Mouse (Mus musculus): ENCODE measurements around the gene Foxn4. TPM values are rescaled to one million over a fixed set of nuclear protein-coding genes. Genes with fewer than 3 reads are reported as not detected.

Foxn4 gene
- polyA plus RNA-seq, 1 experiment from 2014 or later, result not detected

DNA sequence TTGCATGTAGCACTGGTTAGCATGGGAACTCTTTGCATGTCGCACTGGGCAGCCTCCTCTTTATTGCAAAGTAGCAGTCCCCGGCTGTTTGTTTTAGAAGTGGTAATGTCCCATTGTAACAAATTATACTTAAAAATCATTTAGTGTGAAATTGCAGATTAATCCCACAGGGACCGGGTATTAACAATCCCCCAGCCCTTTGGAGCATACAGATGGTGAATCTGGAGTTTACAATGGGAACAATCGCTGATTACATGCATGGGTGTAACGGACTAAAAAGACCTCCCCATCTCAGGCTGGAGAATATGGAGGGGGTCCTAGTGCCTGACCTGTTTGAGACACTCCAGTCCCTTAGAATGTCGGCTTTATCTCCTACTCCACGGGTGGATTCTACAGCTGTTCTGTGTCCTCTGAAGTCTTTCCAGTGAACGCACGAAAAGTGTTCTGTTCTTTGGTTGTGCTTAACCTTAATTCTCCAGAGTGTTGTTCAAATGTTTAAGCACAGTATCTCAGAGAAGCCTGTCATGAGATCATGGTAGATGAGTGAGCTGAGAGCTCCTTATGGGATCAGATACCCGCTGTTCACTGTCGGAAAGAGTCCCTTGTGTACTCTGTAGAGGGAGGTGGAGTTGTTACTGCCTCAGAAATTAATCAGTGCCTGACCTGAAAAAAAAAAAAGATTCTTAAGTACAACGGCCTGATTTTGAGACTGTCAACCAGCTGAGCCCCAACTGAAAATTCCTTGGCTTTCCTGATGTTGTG lies 6.0 kb upstream of the Foxn4 start:
- in situ Hi-C loops (cut with MboI; ENCODE audit: low pct_unique_long_range_greater_than_20kb), result no loop called here
- POLR2A ChIA-PET, result interaction anchor here (0.6 kb wide), 1 partner anchor 23 kb away, joined by 3 read pairs; no protein-coding TSS in a partner anchor
- ATAC-seq, result no peak
- CTCF ChIA-PET, result no interaction called here
- DNase-seq (ENCODE audit: low read depth, low spot score), result no peak
- peaks cover 52% of the 10 kb centered on the region for H3K27me3 ChIP-seq
- TF ChIP-seq CTCF (IDR thresholded peaks at IDR 0.05), result no peak

DNA sequence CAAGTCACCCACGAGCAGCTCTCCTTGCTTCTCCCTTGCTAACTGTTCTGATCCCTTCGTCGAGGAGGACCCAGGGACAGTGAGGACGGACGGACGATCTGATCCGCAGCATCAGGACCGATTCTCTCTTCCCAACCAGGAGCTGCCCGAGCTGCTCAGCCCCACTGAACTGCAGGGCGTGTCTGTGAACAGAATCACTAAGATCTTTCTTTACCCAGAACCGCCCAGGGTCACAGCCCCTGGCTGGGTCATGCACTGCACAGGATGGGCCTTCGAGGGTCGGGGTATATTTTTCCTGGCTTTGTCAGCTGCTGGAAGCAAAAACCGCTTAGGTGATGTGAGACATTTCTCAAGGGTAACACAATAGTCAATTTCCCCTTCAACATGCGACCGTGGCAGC lies 2.4 kb upstream of the Foxn4 start:
- ChIA-PET POLR2A (no interaction called here), CTCF (no interaction called here)
- peaks cover 67% of the 10 kb centered on the region for H3K27me3 ChIP-seq
- no peak for DNase-seq (ENCODE audit: low read depth, low spot score)
- no peak for ATAC-seq
- in situ Hi-C loops (cut with MboI; ENCODE audit: low pct_unique_long_range_greater_than_20kb), result no loop called here
- no peak for TF ChIP-seq CTCF (IDR thresholded peaks at IDR 0.05)

DNA sequence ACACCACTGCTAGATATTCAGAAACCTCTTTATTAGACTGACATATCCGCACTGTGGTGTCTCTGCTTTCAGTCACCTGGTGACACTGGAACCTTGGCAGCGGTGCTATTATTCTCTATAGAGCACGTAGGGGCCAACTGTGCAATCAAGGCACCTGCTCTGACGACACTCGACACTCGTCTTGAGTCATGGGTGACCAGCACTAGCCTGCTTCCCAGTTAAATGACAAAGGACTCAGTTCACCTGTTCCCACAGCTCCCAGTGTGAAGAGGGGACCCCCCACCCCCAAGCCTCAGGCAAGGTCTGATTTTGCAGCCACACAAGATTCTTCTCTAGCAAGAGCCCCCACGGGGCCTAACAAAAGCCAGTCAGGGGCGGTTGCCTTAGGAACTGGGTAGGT lies 1.7 kb upstream of the Foxn4 start:
- no peak for TF ChIP-seq CTCF (IDR thresholded peaks at IDR 0.05)
- no peak for ATAC-seq
- in situ Hi-C loops (cut with MboI; ENCODE audit: low pct_unique_long_range_greater_than_20kb), result no loop called here
- H3K27me3 ChIP-seq, result peaks cover 63% of the 10 kb centered on the region
- ChIA-PET POLR2A (no interaction called here), CTCF (no interaction called here)
- DNase-seq (ENCODE audit: low read depth, low spot score), result no peak

DNA sequence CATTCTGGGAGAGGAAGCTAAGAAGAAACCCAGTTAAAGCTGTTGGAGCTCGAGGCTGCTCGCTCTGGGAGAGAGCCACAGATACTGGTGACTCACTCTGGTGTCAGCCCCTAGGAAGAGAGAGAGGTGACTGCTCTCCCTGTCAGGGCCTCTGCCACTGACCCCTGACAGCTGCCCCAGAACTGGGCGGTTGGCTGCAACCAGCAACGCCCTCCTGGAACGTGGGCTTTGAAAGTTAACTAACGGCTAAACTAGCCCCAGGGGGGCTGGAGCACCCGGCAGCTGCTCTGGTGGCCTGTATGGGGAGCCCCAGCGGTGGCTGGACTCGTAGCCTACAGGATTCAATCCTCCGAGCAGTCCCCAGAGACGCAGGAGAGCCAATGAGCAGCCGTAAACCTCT lies 3.6 kb downstream of the Foxn4 start:
- peaks cover 34% of the 10 kb centered on the region for H3K27me3 ChIP-seq
- in situ Hi-C loops (cut with MboI; ENCODE audit: low pct_unique_long_range_greater_than_20kb), result no loop called here
- DNase-seq (ENCODE audit: low read depth, low spot score) (peak; percentile 10), ATAC-seq (peak; percentile 55)
- POLR2A ChIA-PET, result interaction anchor here (0.7 kb wide), 1 partner anchor 151 kb away, joined by 3 read pairs; no protein-coding TSS in a partner anchor
- no peak for TF ChIP-seq CTCF (IDR thresholded peaks at IDR 0.05)
- CTCF ChIA-PET, result interaction anchor here (0.9 kb wide), 1 partner anchor 39 kb away, joined by 3 read pairs; no protein-coding TSS in a partner anchor

DNA sequence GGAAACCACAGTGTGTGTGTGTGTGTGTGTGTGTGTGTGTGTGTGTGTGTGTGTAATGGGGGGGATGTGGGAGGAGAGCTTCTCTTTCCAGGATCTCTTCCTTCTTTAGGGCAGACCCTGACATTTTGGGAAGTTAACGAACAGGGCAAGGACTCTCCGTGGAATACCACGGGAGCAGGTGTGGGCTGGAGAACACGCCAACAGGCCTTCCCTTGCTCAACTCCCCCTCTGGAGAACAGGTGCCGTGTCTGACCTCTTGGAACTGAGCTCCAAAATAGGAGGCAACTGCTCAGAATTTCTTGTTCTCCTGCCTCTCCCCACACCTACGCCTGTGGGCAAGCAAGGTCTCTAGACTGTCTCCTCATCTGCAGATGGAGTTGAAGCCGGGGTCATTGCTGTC lies 4.1 kb downstream of the Foxn4 start:
- H3K27me3 ChIP-seq, result peaks cover 32% of the 10 kb centered on the region
- no peak for DNase-seq (ENCODE audit: low read depth, low spot score)
- no peak for ATAC-seq
- ChIA-PET CTCF (interaction anchor here (0.9 kb wide), 1 partner anchor 39 kb away, joined by 3 read pairs; no protein-coding TSS in a partner anchor), POLR2A (interaction anchor here (0.6 to 0.7 kb wide), 2 partner anchors 151 to 163 kb away, joined by 3 read pairs; no protein-coding TSS in a partner anchor)
- no peak for TF ChIP-seq CTCF (IDR thresholded peaks at IDR 0.05)
- in situ Hi-C loops (cut with MboI; ENCODE audit: low pct_unique_long_range_greater_than_20kb), result no loop called here

DNA sequence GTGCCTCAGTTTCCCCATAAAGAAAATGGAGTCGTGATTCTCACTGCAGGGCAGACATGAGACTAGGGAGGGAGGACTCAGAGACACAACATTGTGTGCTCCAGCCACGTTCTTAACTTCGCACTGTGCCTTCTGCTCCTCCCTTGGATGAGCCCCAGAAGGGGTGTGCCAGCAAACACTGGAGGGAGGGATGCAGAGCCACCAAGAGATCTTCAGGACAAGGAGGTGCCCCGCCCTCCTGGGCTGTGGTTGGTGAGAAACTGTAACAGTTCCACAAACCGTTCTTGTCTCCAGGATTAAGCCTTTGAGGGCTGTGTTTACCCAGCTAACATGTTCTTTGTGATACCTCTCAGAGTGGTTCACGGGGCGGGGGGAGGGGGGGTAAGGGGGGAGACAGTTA lies 5.0 kb downstream of the Foxn4 start:
- CTCF ChIA-PET, result no interaction called here
- POLR2A ChIA-PET, result no interaction called here
- TF ChIP-seq CTCF (IDR thresholded peaks at IDR 0.05), result no peak
- peaks cover 24% of the 10 kb centered on the region for H3K27me3 ChIP-seq
- ATAC-seq (no peak), DNase-seq (ENCODE audit: low read depth, low spot score) (no peak)
- in situ Hi-C loops (cut with MboI; ENCODE audit: low pct_unique_long_range_greater_than_20kb), result no loop called here

DNA sequence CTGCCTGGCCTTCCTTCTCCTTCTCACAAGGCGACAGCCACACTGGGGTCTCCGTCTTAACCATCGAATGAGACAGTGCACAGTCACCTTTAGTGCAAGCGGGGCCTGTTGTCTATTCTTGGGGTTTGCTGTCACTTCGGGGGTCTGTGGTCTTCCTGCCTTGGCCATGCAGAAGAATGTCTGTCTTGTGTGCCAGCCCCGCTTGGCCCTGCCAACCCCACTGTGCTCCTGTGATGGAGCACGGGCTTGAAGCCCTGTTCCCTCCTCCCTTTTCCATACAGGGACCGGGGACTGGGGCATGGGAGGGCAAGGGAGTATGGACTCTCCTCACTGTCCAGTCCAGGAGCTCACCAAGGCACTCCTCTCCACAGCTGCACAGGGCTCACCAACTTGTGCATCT lies 8.8 kb downstream of the Foxn4 start:
- POLR2A ChIA-PET, result no interaction called here

DNA sequence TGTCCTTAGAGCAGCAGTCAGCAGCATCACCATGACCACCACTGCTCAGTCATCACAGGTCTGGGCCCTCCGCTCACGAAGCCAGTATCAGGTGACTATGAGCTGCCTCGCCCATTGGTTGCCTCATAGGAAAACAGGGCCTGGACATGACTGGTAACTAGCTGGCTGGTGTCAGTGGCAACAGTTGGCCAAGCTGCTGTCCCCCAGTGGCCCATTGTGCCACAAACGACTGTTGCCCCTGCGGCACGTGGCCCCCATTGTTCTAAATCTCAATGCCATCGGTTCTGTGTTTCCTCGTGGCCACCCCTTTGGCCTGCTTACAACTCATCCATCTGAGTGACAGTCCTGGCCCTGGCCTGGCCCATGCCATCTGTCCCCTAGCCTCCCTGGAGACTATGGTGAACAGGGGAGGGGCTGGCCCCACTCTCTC lies 9.6 kb downstream of the Foxn4 start:
- ATAC-seq, result no peak
- TF ChIP-seq CTCF (IDR thresholded peaks at IDR 0.05), result no peak
- peaks cover 12% of the 10 kb centered on the region for H3K27me3 ChIP-seq
- ChIA-PET CTCF (no interaction called here), POLR2A (no interaction called here)
- no peak for DNase-seq (ENCODE audit: low read depth, low spot score)
- in situ Hi-C loops (cut with MboI; ENCODE audit: low pct_unique_long_range_greater_than_20kb), result no loop called here

More for the DNA sequence above, 8.8 kb downstream of the Foxn4 start:
- H3K27me3 ChIP-seq, result peaks cover 12% of the 10 kb centered on the region
- DNase-seq (ENCODE audit: low read depth, low spot score) (no peak), ATAC-seq (no peak)
- in situ Hi-C loops (cut with MboI; ENCODE audit: low pct_unique_long_range_greater_than_20kb), result no loop called here
- CTCF ChIA-PET, result no interaction called here
- no peak for TF ChIP-seq CTCF (IDR thresholded peaks at IDR 0.05)

DNA sequence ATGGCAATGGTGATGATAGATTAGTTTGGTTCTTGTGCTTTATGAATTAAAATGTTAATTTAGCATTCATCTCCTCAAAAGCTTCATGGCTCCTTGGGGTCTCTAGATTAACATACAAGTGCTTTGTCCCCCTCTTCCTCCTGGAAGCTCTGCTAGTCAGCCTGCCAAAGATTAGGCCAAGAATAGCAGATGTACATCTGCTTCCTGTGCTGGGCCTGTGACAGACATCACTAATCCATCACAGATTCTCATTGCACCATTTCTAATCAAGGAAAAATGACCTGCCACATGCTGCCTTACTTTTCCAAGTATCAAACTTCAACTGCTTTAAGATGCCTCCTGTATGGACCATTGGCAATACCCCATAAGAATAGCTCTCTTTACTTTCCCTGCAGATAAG lies 12.1 kb downstream of the Foxn4 start:
- H3K27me3 ChIP-seq, result peaks cover 7% of the 10 kb centered on the region
- DNase-seq (ENCODE audit: low read depth, low spot score) (no peak), ATAC-seq (no peak)
- in situ Hi-C loops (cut with MboI; ENCODE audit: low pct_unique_long_range_greater_than_20kb), result no loop called here
- ChIA-PET CTCF (no interaction called here), POLR2A (no interaction called here)
- TF ChIP-seq CTCF (IDR thresholded peaks at IDR 0.05), result no peak

DNA sequence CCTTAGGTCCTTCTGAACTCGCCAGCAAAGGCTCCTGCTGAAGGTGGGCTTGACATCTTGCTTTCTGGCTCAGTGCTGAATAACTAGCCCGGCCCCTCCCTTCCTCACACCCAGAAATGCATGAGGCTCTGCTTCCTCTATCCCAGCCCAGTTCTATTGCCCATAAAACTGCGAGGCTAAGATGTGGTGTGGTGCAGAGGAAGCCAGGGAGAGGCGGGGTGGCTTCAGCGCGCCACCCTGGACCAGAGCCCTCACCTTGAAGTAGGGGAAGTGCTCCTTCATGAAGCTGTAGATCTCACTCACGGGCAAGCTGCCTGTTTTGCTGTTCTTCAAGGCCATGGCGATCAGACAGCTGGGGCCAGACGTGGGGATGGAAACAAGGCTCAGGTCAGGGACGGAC lies 14.1 kb downstream of the Foxn4 start:
- TF ChIP-seq CTCF (IDR thresholded peaks at IDR 0.05), result no peak
- peaks cover 24% of the 10 kb centered on the region for H3K27me3 ChIP-seq

DNA sequence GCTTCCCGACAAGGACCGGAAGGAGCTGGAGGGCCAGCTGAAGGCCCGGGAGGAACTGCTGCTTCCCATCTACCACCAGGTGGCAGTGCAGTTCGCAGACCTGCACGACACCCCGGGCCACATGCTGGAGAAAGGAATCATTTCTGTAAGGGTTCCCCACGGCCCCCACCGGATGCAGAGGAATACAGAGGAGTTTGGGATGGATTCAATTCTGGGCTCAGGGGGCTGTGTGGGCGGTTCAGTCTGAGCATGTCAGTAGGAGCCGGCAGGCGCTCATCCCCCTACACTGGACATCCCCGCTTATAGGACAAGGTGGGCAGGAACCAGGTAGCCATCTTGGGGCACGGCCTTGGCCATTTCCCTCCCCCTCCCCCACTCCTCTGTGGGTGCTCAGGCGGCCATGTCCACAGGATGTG lies 25.4 kb downstream of the Foxn4 start:
- POLR2A ChIA-PET, result no interaction called here
- peak; percentile 12 for DNase-seq (ENCODE audit: low read depth, low spot score)
- no peaks in the 10 kb centered on the region for H3K27me3 ChIP-seq
- CTCF ChIA-PET, result interaction anchor here (0.7 to 1.6 kb wide), 4 partner anchors 13 to 64 kb away, joined by 3 to 8 read pairs (median 6); no protein-coding TSS in a partner anchor
- in situ Hi-C loops (cut with MboI; ENCODE audit: low pct_unique_long_range_greater_than_20kb), result loop anchor here (5.0 kb wide), 1 partner anchor 59 kb away; no protein-coding TSS in a partner anchor
- no peak for TF ChIP-seq CTCF (IDR thresholded peaks at IDR 0.05)
- ATAC-seq, result peak; percentile 34

More for the DNA sequence above, 14.1 kb downstream of the Foxn4 start:
- no peak for ATAC-seq
- ChIA-PET CTCF (no interaction called here), POLR2A (interaction anchor here (0.8 kb wide), 1 partner anchor 32 kb away, joined by 3 read pairs; no protein-coding TSS in a partner anchor)
- DNase-seq (ENCODE audit: low read depth, low spot score), result no peak
- in situ Hi-C loops (cut with MboI; ENCODE audit: low pct_unique_long_range_greater_than_20kb), result no loop called here

Data from Patski (cell line).